Mouse (Mus musculus): ENCODE measurements around the gene Mup9.
"Not testable (repeated sequence)": the region's sequence is repeated elsewhere in the genome, so short reads cannot be mapped to it uniquely, and the experiment has no call there.

The Mup9 gene

DNA sequence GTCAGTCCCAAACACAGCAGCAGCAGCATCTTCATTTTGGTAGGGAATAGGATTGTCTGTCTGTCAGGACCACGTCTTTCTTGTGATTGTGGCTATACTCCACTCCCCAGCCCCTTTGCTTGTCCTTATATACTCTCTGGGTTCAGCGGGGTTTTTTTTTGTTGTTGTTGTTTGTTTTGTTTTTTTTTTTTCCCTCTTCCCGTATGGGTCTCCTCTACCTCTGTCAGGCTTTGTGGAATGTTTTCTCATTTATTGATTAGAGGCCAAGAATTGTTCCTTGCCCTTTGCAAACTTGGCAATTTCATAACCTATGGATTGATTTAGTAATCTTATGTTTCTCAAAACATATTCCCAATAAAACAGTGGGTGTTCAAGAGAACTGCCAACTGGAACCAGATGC lies at the start of gene Mup9:
TSS of gene Mup9 (minus strand) at position 101 of the 400 bp plus-strand sequence.
- DNase-seq = not testable (repeated sequence)
